Mouse (Mus musculus) C2C12 (cell line): ENCODE measurements around the gene Slc16a13.

ENCODE experiments used
- CEBPB ChIP-seq: IDR thresholded peaks from one replicate; pipeline ENCODE4 v1.6.1; 2011; ENCODE audit warnings: low read depth, mild to moderate bottlenecking, control low read depth, moderate library complexity
- CTCF ChIP-seq: IDR thresholded peaks from one replicate; pipeline ENCODE4 v1.5.1; 2011; ENCODE audit not compliant: control insufficient read depth, insufficient read depth, insufficient read length
- FOSL1 ChIP-seq: IDR thresholded peaks from one replicate; pipeline ENCODE4 v1.8.0; 2011; ENCODE audit warnings: mild to moderate bottlenecking, low read length; ENCODE audit not compliant: poor library complexity, insufficient read depth, severe bottlenecking
- MYOD1 ChIP-seq: IDR thresholded peaks from one replicate; pipeline ENCODE4 v1.6.1; 2011; ENCODE audit warnings: low read depth; ENCODE audit not compliant: control insufficient read depth, insufficient read length
- USF1 ChIP-seq: IDR thresholded peaks from one replicate; pipeline ENCODE4 v1.6.1; 2011; ENCODE audit warnings: low read depth, mild to moderate bottlenecking, control low read depth, moderate library complexity

DNA sequence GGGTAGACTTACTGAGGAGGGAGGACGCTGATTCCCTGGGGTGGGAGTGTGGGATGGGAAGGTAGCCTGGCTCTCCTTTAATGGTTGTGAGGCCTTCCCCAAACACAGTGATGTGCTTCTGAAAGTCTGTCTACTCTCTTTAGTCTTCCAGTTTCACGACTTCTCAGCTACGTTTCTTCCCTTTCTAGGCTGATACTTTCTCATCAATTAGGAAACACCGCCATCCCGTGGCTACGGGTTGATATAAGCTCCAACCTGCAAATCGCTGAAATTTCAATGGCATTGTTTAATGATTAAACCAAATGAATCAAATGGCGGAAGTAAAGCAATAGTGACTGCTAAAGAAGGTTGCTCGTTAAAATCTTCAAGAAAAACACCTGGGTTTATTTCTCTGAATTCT, 8.0 kb downstream of the Slc16a13 start:
- TF ChIP-seq CTCF (no peak), CEBPB (no peak), USF1 (no peak), FOSL1 (no peak), MYOD1 (no peak)
